Mouse (Mus musculus) embryo, embryonic 10 days (tissue): ENCODE results near the gene Arf1.

Experiments
- DNase-seq: peaks from one replicate; pipeline ENCODE4 v3.0.0-alpha.2; 2015; ENCODE audit warnings: low spot score

Arf1 gene

GRCm38 (mm10) chr11:59228122-59228953 is at the start of gene Arf1:
Gene Arf1 (minus strand): TSS chr11:59228270.
- DNase-seq: peak; percentile 95

- peak; percentile 62 for DNase-seq
These were observed 48.8 kb upstream of the Arf1 start for GRCm38 (mm10) chr11:59276877-59277276.

GRCm38 (mm10) chr11:59274184-59274583 is 46.1 kb upstream of the Arf1 start:
- no peak for DNase-seq

GRCm38 (mm10) chr11:59266727-59267126 is 38.7 kb upstream of the Arf1 start:
- DNase-seq: no peak

GRCm38 (mm10) chr11:59265154-59265813 is 37.2 kb upstream of the Arf1 start:
- no peak for DNase-seq

GRCm38 (mm10) chr11:59264593-59264992 is 36.5 kb upstream of the Arf1 start:
- DNase-seq: peak; percentile 45

GRCm38 (mm10) chr11:59263870-59264563 is 35.9 kb upstream of the Arf1 start:
- peak; percentile 72 for DNase-seq

GRCm38 (mm10) chr11:59262308-59262707 is 34.2 kb upstream of the Arf1 start:
- no peak for DNase-seq

- no peak for DNase-seq
These were observed 32.8 kb upstream of the Arf1 start for GRCm38 (mm10) chr11:59260706-59261493.

- DNase-seq: no peak
These were observed 31.6 kb upstream of the Arf1 start for GRCm38 (mm10) chr11:59259647-59260046.

- no peak for DNase-seq
These were observed 20.0 kb upstream of the Arf1 start for GRCm38 (mm10) chr11:59248101-59248500.

- no peak for DNase-seq
These were observed 15.8 kb upstream of the Arf1 start for GRCm38 (mm10) chr11:59243856-59244255.

- DNase-seq: no peak
These were observed 13.8 kb upstream of the Arf1 start for GRCm38 (mm10) chr11:59241841-59242240.

- DNase-seq: no peak
These were observed 11.7 kb upstream of the Arf1 start for GRCm38 (mm10) chr11:59239796-59240195.

GRCm38 (mm10) chr11:59239428-59239785 is 11.3 kb upstream of the Arf1 start:
- no peak for DNase-seq

- DNase-seq: peak; percentile 89
These were observed 10.7 kb upstream of the Arf1 start for GRCm38 (mm10) chr11:59238525-59239427.

- peak; percentile 25 for DNase-seq
These were observed 4.7 kb upstream of the Arf1 start for GRCm38 (mm10) chr11:59232797-59233196.

GRCm38 (mm10) chr11:59230144-59230760 is 2.2 kb upstream of the Arf1 start:
- peak; percentile 80 for DNase-seq

- DNase-seq: peak; percentile 18
These were observed 407 bp downstream of the Arf1 start for GRCm38 (mm10) chr11:59227604-59228121.
